Mouse (Mus musculus) ES-E14 (cell line): ENCODE measurements around the gene Rfx4. TPM values are rescaled to one million over a fixed set of nuclear protein-coding genes. Genes with fewer than 3 reads are reported as not detected.
A peak's percentile ranks its signal among the peaks of the same experiment; 100 is the strongest.

Source experiments
- DNase-seq: peaks from one replicate; pipeline ENCODE4 v3.0.0-alpha.2; 2013; ENCODE audit warnings: low read depth, low spot score
- H3K27ac ChIP-seq: 2 replicates; pipeline ENCODE4 v1.5.1; 2012; ENCODE audit warnings: low read depth, mild to moderate bottlenecking, low read length, moderate library complexity, mixed read lengths; ENCODE audit not compliant: poor library complexity, insufficient read depth, severe bottlenecking
- H3K36me3 ChIP-seq: 2 replicates; pipeline ENCODE4 v1.6.1; 2012; ENCODE audit warnings: mild to moderate bottlenecking, low read length, moderate library complexity, mixed read lengths; ENCODE audit not compliant: control insufficient read depth, poor library complexity, insufficient read depth, severe bottlenecking
- H3K4me1 ChIP-seq, 2 experiments: fragments of 150-350 bp in 1 of 2; sonication (generic) in 1 of 2; 2 replicates each; pipeline ENCODE4 v1.6.1; 2012; ENCODE audit warnings: low read length in 2 of 2, mild to moderate bottlenecking in 1 of 2, mixed read lengths in 1 of 2; ENCODE audit not compliant: control insufficient read depth in 2 of 2, insufficient read depth in 2 of 2, poor library complexity in 1 of 2
- H3K4me3 ChIP-seq, 2 experiments: fragments of 150-350 bp in 1 of 2; sonication (generic) in 1 of 2; 2 replicates each; pipeline ENCODE4 v1.5.1; 2012; ENCODE audit warnings: low read length in 2 of 2, low read depth in 1 of 2, mild to moderate bottlenecking in 1 of 2, mixed read lengths in 1 of 2; ENCODE audit not compliant: insufficient read depth in 1 of 2, poor library complexity in 1 of 2, severe bottlenecking in 1 of 2
- H3K9ac ChIP-seq: 2 replicates; pipeline ENCODE4 v1.6.1; 2012; ENCODE audit warnings: low read depth, mild to moderate bottlenecking, low read length, mixed read lengths; ENCODE audit not compliant: poor library complexity, insufficient read depth, severe bottlenecking
- H3K9me3 ChIP-seq: fragments of 150-350 bp; sonication (generic); 2 replicates; pipeline ENCODE4 v1.6.1; 2012; ENCODE audit warnings: low read depth, mild to moderate bottlenecking, low read length; ENCODE audit not compliant: control insufficient read depth, insufficient read depth
- CHD2 ChIP-seq: IDR thresholded peaks from 2 replicates; pipeline ENCODE4 v1.6.1; 2014; ENCODE audit warnings: mild to moderate bottlenecking, low read depth, low read length, inconsistent platforms
- HCFC1 ChIP-seq: IDR thresholded peaks from 2 replicates; pipeline ENCODE4 v1.6.1; 2012; ENCODE audit warnings: low read length, inconsistent platforms, borderline replicate concordance; ENCODE audit not compliant: insufficient read depth
- MAFK ChIP-seq: IDR thresholded peaks from 2 replicates; pipeline ENCODE4 v1.6.1; 2014; ENCODE audit warnings: mild to moderate bottlenecking, low read depth, low read length, inconsistent platforms; ENCODE audit not compliant: insufficient read depth
- ZC3H11A ChIP-seq: IDR thresholded peaks from 2 replicates; pipeline ENCODE4 v1.6.1; 2012; ENCODE audit warnings: low read depth, mild to moderate bottlenecking, inconsistent platforms, low read length, borderline replicate concordance
- ZNF384 ChIP-seq: IDR thresholded peaks from 2 replicates; pipeline ENCODE4 v1.6.1; 2012; ENCODE audit warnings: low read depth, low read length, inconsistent platforms
- in situ Hi-C, 2 experiments: fragments of 600-800 bp; cut with MboI; formaldehyde crosslinking; loops; one replicate each; pipeline ENCODE4 v1.15.1; 2025; ENCODE audit warnings: low sequenced_read_pairs in 2 of 2, inconsistent platforms in 1 of 2; ENCODE audit not compliant: unreplicated experiment in 2 of 2
- total RNA-seq: library from RNA; depleted of rRNA; stranded (reverse); fragments of 300-350 nt; gene quantifications from 2 replicates; pipeline ENCODE4 v1.2.3, GENCODE M21; 2012

Gene Rfx4
- total RNA-seq, 1 experiment = 0.85 TPM

GRCm38 (mm10) chr10:84836104-84836503, 80.2 kb downstream of the Rfx4 start:
- Histone ChIP-seq H3K27ac (no peak overlapping the region), H3K4me3 (no peak overlapping the region), H3K4me1 (peaks cover 4 to 29% of the 10 kb centered on the region in 2 experiments; a peak in 3 of 4 replicates), H3K36me3 (no peaks in the 10 kb centered on the region), H3K9ac (no peak overlapping the region), H3K9me3 (no peaks in the 10 kb centered on the region)
- peak; percentile 40 for DNase-seq
- no peak for TF ChIP-seq ZNF384
- TF ChIP-seq ZC3H11A = 0 out of 2 replicates have a peak, but pooled peaks have one; percentile 4
- no peak for TF ChIP-seq CHD2
- TF ChIP-seq MAFK = no peak
- TF ChIP-seq HCFC1 = no peak
- in situ Hi-C loops = no loop called here

DNA sequence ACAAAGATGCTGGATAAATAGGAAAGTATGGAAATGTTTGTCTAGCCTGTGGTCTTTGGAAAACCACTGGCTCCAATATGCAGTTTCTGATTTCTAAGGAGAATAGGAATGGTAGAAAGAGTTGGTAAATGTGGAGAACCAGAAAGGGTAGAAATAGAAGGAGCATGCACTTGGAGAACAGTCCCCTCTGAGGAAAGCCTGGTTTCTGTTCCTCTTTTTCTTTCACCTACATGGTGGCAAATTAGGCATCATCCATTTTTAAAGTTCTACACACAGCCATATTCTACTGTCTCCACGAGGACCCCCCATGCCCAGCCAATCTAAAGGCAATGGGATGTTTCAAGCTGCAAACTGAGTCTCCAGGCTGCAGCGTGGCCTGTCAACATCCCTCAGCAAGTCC, 81.5 kb downstream of the Rfx4 start:
- DNase-seq = no peak
- no peak overlapping the region for H3K4me3 ChIP-seq
- no peaks in the 10 kb centered on the region for H3K9me3 ChIP-seq
- no peak overlapping the region for H3K9ac ChIP-seq
- no peak for TF ChIP-seq ZC3H11A
- no peak for TF ChIP-seq HCFC1
- TF ChIP-seq CHD2 = no peak
- no peak for TF ChIP-seq MAFK
- no peak for TF ChIP-seq ZNF384
- in situ Hi-C loops = no loop called here
- no peaks in the 10 kb centered on the region for H3K36me3 ChIP-seq
- peaks cover 4 to 31% of the 10 kb centered on the region in 2 experiments; a peak in 3 of 4 replicates for H3K4me1 ChIP-seq
- H3K27ac ChIP-seq = no peak overlapping the region

GRCm38 (mm10) chr10:84838850-84839473, 83.1 kb downstream of the Rfx4 start:
- Histone ChIP-seq H3K27ac (no peak overlapping the region), H3K9ac (no peak overlapping the region), H3K9me3 (no peaks in the 10 kb centered on the region), H3K4me1 (peaks cover 4 to 33% of the 10 kb centered on the region in 2 experiments; a peak in 3 of 4 replicates), H3K4me3 (no peak overlapping the region), H3K36me3 (no peaks in the 10 kb centered on the region)
- in situ Hi-C loops = no loop called here
- no peak for DNase-seq
- TF ChIP-seq ZC3H11A (no peak), ZNF384 (peak; percentile 92), CHD2 (no peak), MAFK (no peak), HCFC1 (no peak)

DNA sequence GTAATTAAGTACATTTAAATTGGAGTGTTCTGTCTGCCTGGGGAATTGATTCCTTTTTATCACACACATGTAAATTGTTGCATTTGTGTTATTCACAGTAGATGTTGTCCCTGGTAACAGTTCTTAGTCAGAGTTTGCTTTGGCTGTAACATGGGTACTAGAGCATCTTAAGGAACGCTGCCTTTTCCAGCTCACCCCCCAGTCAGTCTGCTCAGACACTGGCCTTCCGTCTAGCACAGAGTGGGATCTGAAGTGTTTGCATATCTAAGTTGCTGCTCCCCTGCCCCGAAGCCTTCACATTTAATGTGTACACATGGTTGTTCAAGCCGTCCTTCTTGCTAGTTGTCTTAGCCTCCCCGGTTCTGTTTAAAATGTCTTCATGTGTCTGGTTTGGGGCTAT, 90.8 kb downstream of the Rfx4 start:
- TF ChIP-seq CHD2 (no peak), MAFK (no peak), HCFC1 (no peak), ZC3H11A (no peak), ZNF384 (no peak)
- Histone ChIP-seq H3K9ac (no peak overlapping the region), H3K36me3 (no peaks in the 10 kb centered on the region), H3K9me3 (no peaks in the 10 kb centered on the region), H3K27ac (no peak overlapping the region), H3K4me3 (no peak overlapping the region), H3K4me1 (peaks cover 2 to 5% of the 10 kb centered on the region in 2 experiments; a peak in 2 of 4 replicates)
- in situ Hi-C loops = no loop called here
- DNase-seq = no peak
